Mouse (Mus musculus): ENCODE results near the gene Ralbp1. TPM values are rescaled to one million over a fixed set of nuclear protein-coding genes. Genes with fewer than 3 reads are reported as not detected.

Ralbp1 gene
- 72.7 TPM for polyA plus RNA-seq (2017; shearing (Covaris generic))

GRCm38 (mm10) chr17:65885697-65886529 lies at the start of gene Ralbp1:
Gene Ralbp1 (minus strand): TSS chr17:65885798.

Other genes with a start within 250 kb of the Ralbp1 start
- not detected for gene Txndc2, start 243.6 kb downstream of the Ralbp1 start, polyA plus RNA-seq (2017; shearing (Covaris generic))
- gene Rab31, start 113.0 kb downstream of the Ralbp1 start, polyA plus RNA-seq (2017; shearing (Covaris generic)) = 1.2 TPM
- 39.3 TPM for gene Ppp4r1, start 103.2 kb downstream of the Ralbp1 start, polyA plus RNA-seq (2017; shearing (Covaris generic))
- gene Twsg1, start 65.4 kb upstream of the Ralbp1 start, polyA plus RNA-seq (2017; shearing (Covaris generic)) = 33.1 TPM
- 140 TPM for gene Ankrd12, start 191.3 kb upstream of the Ralbp1 start, polyA plus RNA-seq (2017; shearing (Covaris generic))
- gene Ndufv2, start 215.8 kb upstream of the Ralbp1 start, polyA plus RNA-seq (2017; shearing (Covaris generic)) = 122 TPM
- gene Washc1, start 225.7 kb upstream of the Ralbp1 start, polyA plus RNA-seq (2017; shearing (Covaris generic)) = 6.6 TPM
- 19.8 TPM for gene Ddx11, start 237.7 kb upstream of the Ralbp1 start, polyA plus RNA-seq (2017; shearing (Covaris generic))